Mouse (Mus musculus) monocyte, adult 2 months (primary cell): ENCODE measurements at regions not wholly inside any gene's neighbourhood (a gene's known extent, or its start where the extent isn't known, plus 50 kb on each side); places are given as distances from the start of the nearest gene placed in this dataset.

Source experiments
- DNase-seq, 2 experiments: peaks; one replicate each; pipeline ENCODE4 v3.0.0; 2022; ENCODE audit warnings: low spot score in 2 of 2, low read depth in 1 of 2

GRCm38 (mm10) chr7:90030486-90031250, 49.9 kb upstream of the Eed start:
- no peak for DNase-seq

DNA sequence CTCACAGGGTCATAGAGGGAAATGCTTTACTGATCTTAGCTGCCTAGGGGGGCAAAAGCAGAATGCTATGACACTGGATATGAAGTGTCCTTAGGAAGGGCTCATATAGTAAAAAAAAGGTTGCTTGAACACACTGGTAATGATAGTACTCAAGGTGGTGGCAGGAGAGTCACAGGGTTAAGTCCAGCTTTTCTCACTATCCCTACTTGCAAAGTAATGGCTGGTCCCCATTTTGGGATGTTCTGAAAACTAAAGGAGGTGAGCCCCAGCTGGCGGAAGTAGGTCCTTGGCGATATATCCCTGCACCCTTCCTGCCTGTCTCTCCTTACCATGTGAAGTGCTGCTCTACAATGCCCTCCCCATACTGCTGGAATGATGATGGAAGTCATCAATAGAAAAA, 52.3 kb upstream of the Eed start:
- no peak for DNase-seq

DNA sequence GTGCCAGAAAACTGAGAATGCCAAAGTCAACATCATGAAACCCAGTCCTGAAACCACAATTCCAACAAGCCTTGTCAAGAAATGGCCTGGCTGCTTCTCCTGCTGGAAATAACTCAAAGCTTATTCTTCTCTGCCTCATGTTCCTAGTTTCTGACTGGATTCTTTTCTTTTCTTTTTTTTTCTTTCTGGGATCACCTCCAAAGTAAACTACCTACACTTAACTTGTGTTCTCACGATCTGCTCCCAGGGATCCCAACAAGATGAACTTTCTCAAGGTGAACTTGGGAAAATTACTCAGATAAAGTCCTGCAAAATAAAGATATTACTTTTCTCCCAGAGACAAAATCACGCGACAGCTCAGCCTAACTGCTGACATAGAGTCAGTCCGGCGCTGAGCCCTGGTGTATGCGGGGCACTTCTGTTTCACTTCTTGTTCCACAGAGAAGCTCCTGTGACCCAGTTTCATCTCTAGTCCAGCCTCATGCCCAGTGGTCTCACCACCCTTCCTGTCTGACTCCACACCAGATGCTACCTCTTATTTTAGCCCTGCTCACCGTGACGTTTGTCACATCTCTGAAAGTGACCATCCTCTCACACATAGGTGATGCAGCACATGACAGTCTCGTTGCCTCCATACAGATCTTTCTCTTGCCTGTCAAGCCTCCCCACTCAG, 53.0 kb upstream of the Eed start:
- peak; percentile 54 for DNase-seq

DNA sequence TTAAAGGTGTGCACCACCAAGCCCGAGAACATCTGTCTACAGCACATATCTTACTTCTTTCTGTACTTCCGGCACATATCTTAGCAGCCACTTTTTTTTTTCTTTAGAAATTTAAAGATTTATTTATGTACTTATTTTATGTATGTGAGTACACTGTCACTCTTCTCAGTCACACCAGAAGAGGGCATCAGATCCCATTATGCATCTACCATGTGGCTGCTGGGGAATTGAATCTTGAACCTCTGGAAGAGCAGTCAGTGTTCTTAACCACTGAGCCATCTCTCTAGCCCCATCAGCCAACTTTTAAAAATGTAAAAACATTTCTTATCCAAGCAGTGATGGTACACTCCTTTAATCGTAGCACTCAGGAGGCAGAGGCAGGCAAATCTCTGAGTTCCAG, 53.7 kb upstream of the Eed start:
- no peak for DNase-seq

DNA sequence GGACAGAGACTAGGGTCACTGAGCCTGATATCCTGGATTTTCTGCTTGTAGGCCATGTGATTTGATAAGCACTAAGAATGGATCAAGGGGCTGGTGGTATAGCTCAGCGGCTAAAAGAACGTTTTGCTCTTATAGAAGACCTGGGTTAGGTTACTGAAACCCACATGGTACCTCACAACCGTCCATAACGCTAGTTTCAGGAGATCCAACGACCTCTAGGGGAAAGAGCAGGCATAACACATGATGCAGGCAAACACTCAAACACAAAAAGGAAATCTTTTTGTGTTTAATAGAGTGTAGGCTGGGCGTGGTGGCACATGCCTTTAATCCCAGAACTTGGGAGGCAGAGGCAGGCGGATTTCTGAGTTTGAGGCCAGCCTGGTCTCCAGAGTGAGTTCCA, 54.6 kb upstream of the Eed start:
- DNase-seq, result no peak

DNA sequence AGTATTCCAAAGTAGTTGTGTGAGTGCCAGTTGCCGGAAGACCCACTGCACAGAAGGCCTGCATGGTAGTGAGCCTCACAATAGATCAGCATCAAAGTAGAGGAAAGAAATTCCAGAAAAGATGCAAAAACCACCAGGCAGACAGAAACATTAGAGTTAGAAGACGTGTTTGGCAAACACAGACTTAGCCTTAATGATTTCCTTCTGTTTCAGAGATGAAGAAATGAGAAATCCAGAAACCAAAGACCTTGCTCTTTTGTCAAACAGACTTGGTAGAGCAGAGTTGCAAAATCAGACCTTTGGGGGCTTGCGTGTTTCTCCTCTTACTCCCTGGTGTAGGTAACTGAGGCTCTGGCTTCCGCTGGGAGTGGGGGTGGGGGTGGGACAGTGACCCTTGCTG, 57.0 kb upstream of the Eed start:
- no peak for DNase-seq

DNA sequence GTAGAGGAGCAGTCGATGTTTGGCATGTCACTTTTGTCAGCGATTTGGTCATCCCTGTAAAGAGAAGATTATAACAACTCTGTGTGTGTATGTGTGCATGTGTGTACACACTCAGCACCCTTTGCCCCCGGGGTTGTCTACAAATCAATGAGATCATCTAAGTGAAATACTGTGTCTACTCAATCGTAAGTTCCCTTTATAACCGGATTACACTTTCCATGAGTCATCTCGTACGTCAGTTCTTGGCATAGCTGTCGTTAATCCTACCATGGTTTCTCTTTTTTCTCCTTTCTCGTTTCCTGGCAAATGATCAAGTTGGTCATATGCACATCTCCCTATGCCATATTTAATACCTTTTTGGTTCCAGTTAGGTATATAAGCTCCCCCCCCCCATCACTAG, 58.7 kb upstream of the Eed start:
- no peak for DNase-seq

- no peak for DNase-seq
Observed at GRCm38 (mm10) chr7:90040581-90041340, 60.0 kb upstream of the Eed start.

GRCm38 (mm10) chr7:90041565-90042024, 60.8 kb upstream of the Eed start:
- no peak for DNase-seq

- no peak for DNase-seq
Observed at GRCm38 (mm10) chr7:90042364-90042763, 61.6 kb upstream of the Eed start.

GRCm38 (mm10) chr7:90043526-90043925, 62.7 kb upstream of the Eed start:
- DNase-seq, result no peak

GRCm38 (mm10) chr7:90044100-90044698, 63.4 kb upstream of the Eed start:
- no peak for DNase-seq

GRCm38 (mm10) chr7:90045208-90045800, 64.5 kb upstream of the Eed start:
- DNase-seq, result no peak

- DNase-seq, result no peak
Observed at GRCm38 (mm10) chr7:90046228-90046627, 65.4 kb upstream of the Eed start.

- no peak for DNase-seq
Observed at GRCm38 (mm10) chr7:90046862-90047261, 66.1 kb upstream of the Eed start.

GRCm38 (mm10) chr7:90048401-90049307, 67.9 kb upstream of the Eed start:
- no peak for DNase-seq

DNA sequence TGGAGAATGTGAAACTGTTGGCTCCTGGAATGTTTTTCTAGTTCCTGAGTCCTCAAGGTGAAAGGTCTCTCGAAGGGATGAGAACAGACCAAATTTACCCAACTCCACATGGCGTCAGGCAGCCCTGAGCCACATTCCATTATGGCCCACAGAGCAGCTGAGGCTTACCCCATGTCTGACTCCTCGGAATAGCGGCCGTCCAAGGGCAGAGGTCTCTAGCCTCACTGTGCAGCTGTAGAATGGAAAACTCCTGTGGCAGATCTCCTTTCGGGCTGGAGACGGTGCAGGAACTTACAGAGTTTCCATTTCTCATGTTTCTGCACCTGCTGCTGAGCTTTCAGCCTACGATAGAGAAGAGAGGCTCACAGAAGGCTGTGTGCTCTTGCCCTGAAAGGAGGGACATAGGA, 69.1 kb upstream of the Eed start:
- DNase-seq, result no peak

GRCm38 (mm10) chr7:90054795-90055511, 74.2 kb upstream of the Eed start:
- no peak for DNase-seq

GRCm38 (mm10) chr7:90057947-90058346, 72.1 kb upstream of the Picalm start:
- DNase-seq, result no peak

DNA sequence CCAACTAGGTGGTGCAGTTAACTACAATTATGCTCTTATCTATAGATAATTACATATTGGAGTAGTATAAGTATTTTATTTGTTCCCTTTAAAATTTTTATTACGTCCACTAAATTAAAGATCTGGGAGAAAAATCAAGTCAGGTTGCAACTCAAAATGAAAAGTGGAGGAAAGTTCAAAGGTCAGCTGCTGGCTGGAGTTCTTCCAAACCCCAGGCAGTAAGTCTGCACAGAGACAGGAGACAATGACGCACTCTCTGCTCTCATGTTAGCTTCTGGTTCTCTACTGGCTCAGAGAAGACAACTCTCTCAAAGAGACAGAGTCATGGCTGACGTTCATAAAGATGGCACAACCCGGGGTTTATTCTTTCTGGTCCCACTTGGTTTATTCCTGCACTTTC, 71.4 kb upstream of the Picalm start:
- no peak for DNase-seq
